ENCODE assay signal across 28 mouse cellular contexts in genomic region chr7:144094132-144094531, GRCm38 (mm10).
DNase-seq lines count a peak whose midpoint lies in the region; ATAC-seq lines count a peak whose summit lies in the region.
"Had no signal": no experiment of that assay in that cellular context is flagged by ENCODE, and none has a peak within 500 bp of the region (broad histone marks: within the 10 kb centered on the region; RNA-seq: fewer than 3 reads in every experiment).

No protein-coding gene starts in this region.

- no peak for DNase-seq in frontal cortex, adult 2 months (ENCODE audit: extremely low spot score in 1 of 2, low spot score in 1 of 2)
- peak; percentile 51 for DNase-seq in midbrain, embryonic 11.5 days (ENCODE audit: low spot score, missing footprints)
- no peak for DNase-seq in midbrain, embryonic 14.5 days
- peak; percentile 26 for DNase-seq in right cerebral cortex, postnatal 14 days
- no peak for DNase-seq in right cerebral cortex, postnatal 36 days (ENCODE audit: low spot score in 2 of 2)
- no peak for DNase-seq in hindbrain, embryonic 11.5 days (ENCODE audit: low spot score)
- DNase-seq: adrenal gland, postnatal 10 days; adrenal gland, postnatal 36 days; B cell, adult 2 months; cerebellum, adult 11 months; cerebellum, adult 2 months; cerebellum, adult 9-11 months; cerebellum, postnatal 25 days; gastrocnemius, postnatal 25 days; heart, adult 18-20 months; heart, postnatal 10 days; heart, postnatal 36 days had no signal

- no peak overlapping the region for H3K27ac ChIP-seq in midbrain, embryonic 11.5 days (ENCODE audit: low read depth, low read length)
- H3K27ac ChIP-seq in midbrain, embryonic 14.5 days (replicated peaks; ENCODE audit: low read depth, low read length), result no peak overlapping the region
- no peak overlapping the region for H3K27ac ChIP-seq in hindbrain, embryonic 11.5 days (ENCODE audit: low read depth, low read length)
- H3K27ac ChIP-seq: embryonic facial prominence, embryonic 12.5 days; embryonic facial prominence, embryonic 15.5 days; heart, embryonic 15.5 days; hindbrain, embryonic 10.5 days; hindbrain, embryonic 14.5 days; hindbrain, postnatal 0 days had no signal

- peak; percentile 57 for ATAC-seq in frontal cortex, adult (ENCODE audit: low TSS enrichment)
- no peak for ATAC-seq in midbrain, embryonic 11.5 days (ENCODE audit: low FRiP score)
- no peak for ATAC-seq in midbrain, embryonic 14.5 days (ENCODE audit: low FRiP score, low TSS enrichment)
- ATAC-seq in hindbrain, embryonic 11.5 days (ENCODE audit: low FRiP score), result no peak
- ATAC-seq: forebrain, embryonic 14.5 days; hindbrain, postnatal 0 days; Patski had no signal

- H3K4me3 ChIP-seq in midbrain, embryonic 11.5 days (ENCODE audit: low read depth, low read length), result no peak overlapping the region
- H3K4me3 ChIP-seq in midbrain, embryonic 14.5 days (replicated peaks; ENCODE audit: low read depth, low read length), result no peak overlapping the region
- H3K4me3 ChIP-seq in hindbrain, embryonic 11.5 days (ENCODE audit: low read depth, low read length), result no peak overlapping the region
- H3K4me3 ChIP-seq: embryonic facial prominence, embryonic 12.5 days; embryonic facial prominence, embryonic 15.5 days; heart, embryonic 12.5 days; heart, embryonic 15.5 days; hindbrain, embryonic 10.5 days had no signal

- H3K27me3 ChIP-seq in midbrain, embryonic 11.5 days (ENCODE audit: control insufficient read depth, insufficient read depth, low read length), result no peaks in the 10 kb centered on the region
- no peaks in the 10 kb centered on the region for H3K27me3 ChIP-seq in midbrain, embryonic 14.5 days (ENCODE audit: control insufficient read depth, insufficient read depth, low read length)
- H3K27me3 ChIP-seq in hindbrain, embryonic 11.5 days (ENCODE audit: control insufficient read depth, insufficient read depth, low read length), result no peaks in the 10 kb centered on the region
- H3K27me3 ChIP-seq: embryonic facial prominence, embryonic 12.5 days; embryonic facial prominence, embryonic 15.5 days; Patski had no signal

- no peaks in the 10 kb centered on the region for H3K9me3 ChIP-seq in midbrain, embryonic 11.5 days (ENCODE audit: control insufficient read depth, low read length)
- H3K9me3 ChIP-seq in midbrain, embryonic 14.5 days (ENCODE audit: control insufficient read depth, low read length), result no peaks in the 10 kb centered on the region
- H3K9me3 ChIP-seq in hindbrain, embryonic 11.5 days (ENCODE audit: control insufficient read depth, low read length), result no peaks in the 10 kb centered on the region
- H3K9me3 ChIP-seq: embryonic facial prominence, embryonic 12.5 days; embryonic facial prominence, embryonic 15.5 days; G1E; heart, embryonic 12.5 days; heart, embryonic 15.5 days; hindbrain, embryonic 10.5 days had no signal

- no peaks in the 10 kb centered on the region for H3K4me1 ChIP-seq in midbrain, embryonic 11.5 days (ENCODE audit: control insufficient read depth, insufficient read depth, low read length)
- no peaks in the 10 kb centered on the region for H3K4me1 ChIP-seq in midbrain, embryonic 14.5 days (ENCODE audit: control insufficient read depth, insufficient read depth, low read length)
- H3K4me1 ChIP-seq in hindbrain, embryonic 11.5 days (replicated peaks; ENCODE audit: control insufficient read depth, insufficient read depth, low read length), result no peaks in the 10 kb centered on the region
- H3K4me1 ChIP-seq: embryonic facial prominence, embryonic 12.5 days; embryonic facial prominence, embryonic 15.5 days; heart, embryonic 12.5 days; heart, embryonic 15.5 days had no signal

- no peaks in the 10 kb centered on the region for H3K36me3 ChIP-seq in midbrain, embryonic 11.5 days (ENCODE audit: control insufficient read depth, insufficient read depth, low read length)
- H3K36me3 ChIP-seq in midbrain, embryonic 14.5 days (ENCODE audit: control insufficient read depth, insufficient read depth, low read length), result no peaks in the 10 kb centered on the region
- H3K36me3 ChIP-seq in hindbrain, embryonic 11.5 days (ENCODE audit: control insufficient read depth, insufficient read depth, low read length), result no peaks in the 10 kb centered on the region
- H3K36me3 ChIP-seq: embryonic facial prominence, embryonic 12.5 days; embryonic facial prominence, embryonic 15.5 days; G1E; heart, embryonic 12.5 days; heart, embryonic 15.5 days; hindbrain, embryonic 10.5 days had no signal

- H3K4me2 ChIP-seq in midbrain, embryonic 11.5 days, result no peak overlapping the region
- H3K4me2 ChIP-seq in midbrain, embryonic 14.5 days (ENCODE audit: low read length), result no peak overlapping the region
- H3K4me2 ChIP-seq in hindbrain, embryonic 11.5 days (replicated peaks; ENCODE audit: low read depth, low read length), result no peak overlapping the region
- H3K4me2 ChIP-seq: embryonic facial prominence, embryonic 12.5 days; embryonic facial prominence, embryonic 15.5 days; heart, embryonic 12.5 days; heart, embryonic 15.5 days; hindbrain, embryonic 14.5 days had no signal

- 89% methylated on average over 12 of the region's 12 CpGs for WGBS in midbrain, embryonic 11.5 days
- WGBS in midbrain, embryonic 14.5 days, result 83% methylated on average over 12 of the region's 12 CpGs
- WGBS in hindbrain, embryonic 11.5 days, result 87% methylated on average over 12 of the region's 12 CpGs

- H3K9ac ChIP-seq in midbrain, embryonic 11.5 days (ENCODE audit: low read length), result no peak overlapping the region
- no peak overlapping the region for H3K9ac ChIP-seq in midbrain, embryonic 14.5 days (replicated peaks; ENCODE audit: low read length)
- H3K9ac ChIP-seq in hindbrain, embryonic 11.5 days (ENCODE audit: low read depth, low read length), result no peak overlapping the region
- H3K9ac ChIP-seq: embryonic facial prominence, embryonic 12.5 days; embryonic facial prominence, embryonic 15.5 days; heart, embryonic 12.5 days; heart, embryonic 15.5 days; hindbrain, embryonic 14.5 days had no signal

Comparison
In these comparisons a context has a peak if more than half of its experiments do, and no peak if none do; other contexts are left out.
1. DNase-seq: peak in midbrain, embryonic 11.5 days (single experiment) and right cerebral cortex, postnatal 14 days (single experiment); none in frontal cortex, adult 2 months (0 of 2), midbrain, embryonic 14.5 days (single experiment), right cerebral cortex, postnatal 36 days (0 of 2) and hindbrain, embryonic 11.5 days (single experiment).